Mouse (Mus musculus) kidney, embryonic 15.5 days (tissue): Measurements from ENCODE around the gene Dner. TPM values are rescaled to one million over a fixed set of nuclear protein-coding genes. Genes with fewer than 3 reads are reported as not detected.

Experiments used
- ATAC-seq: fragments of 200-750 bp; cut with Nextera tagmentation; replicated peaks from 2 replicates; pipeline ENCODE4 v1.8.0; 2017; ENCODE audit warnings: moderate TSS enrichment; ENCODE audit not compliant: low FRiP score
- H3K27ac ChIP-seq: fragments of 300-500 bp; sonication (generic); 2 replicates; pipeline ENCODE4 v1.5.1; 2015; ENCODE audit warnings: mild to moderate bottlenecking, inconsistent platforms
- H3K27me3 ChIP-seq: fragments of 300-500 bp; sonication (generic); 2 replicates; pipeline ENCODE4 v1.6.1; 2015; ENCODE audit warnings: inconsistent platforms
- H3K36me3 ChIP-seq: fragments of 300-500 bp; sonication (generic); 2 replicates; pipeline ENCODE4 v1.6.1; 2015; ENCODE audit warnings: inconsistent platforms
- H3K4me1 ChIP-seq: fragments of 300-500 bp; sonication (generic); 2 replicates; pipeline ENCODE4 v1.6.1; 2015; ENCODE audit warnings: inconsistent platforms
- H3K4me2 ChIP-seq: fragments of 300-500 bp; sonication (generic); 2 replicates; pipeline ENCODE4 v1.6.1; 2015; ENCODE audit warnings: moderate library complexity, mild to moderate bottlenecking, inconsistent platforms
- H3K4me3 ChIP-seq: fragments of 300-500 bp; sonication (generic); replicated peaks from 2 replicates; pipeline ENCODE4 v1.5.1; 2015; ENCODE audit warnings: mild to moderate bottlenecking, inconsistent platforms
- H3K9ac ChIP-seq: fragments of 300-500 bp; sonication (generic); 2 replicates; pipeline ENCODE4 v1.6.1; 2015; ENCODE audit warnings: mild to moderate bottlenecking, inconsistent platforms
- H3K9me3 ChIP-seq: fragments of 300-500 bp; sonication (generic); replicated peaks from 2 replicates; pipeline ENCODE4 v1.6.1; 2016; ENCODE audit warnings: inconsistent platforms
- WGBS: fragments of 180-500 bp; shearing (Covaris S2); methylation state at CpG from one replicate; pipeline ENCODE4 v1.1.7; 2015; ENCODE audit warnings: mixed read lengths; 5-methylcytosine and 5-hydroxymethylcytosine counted together
- polyA plus RNA-seq: library from polyadenylated mRNA; unstranded; fragments of >200 nt; fragmentation: Nextera tagmentation; extraction: Ambion mirVana; gene quantifications from 2 replicates; pipeline ENCODE4 v1.2.1, GENCODE M21; 2015

Gene Dner
- polyA plus RNA-seq, 1 experiment from 2014 or later = 2.5 TPM

DNA sequence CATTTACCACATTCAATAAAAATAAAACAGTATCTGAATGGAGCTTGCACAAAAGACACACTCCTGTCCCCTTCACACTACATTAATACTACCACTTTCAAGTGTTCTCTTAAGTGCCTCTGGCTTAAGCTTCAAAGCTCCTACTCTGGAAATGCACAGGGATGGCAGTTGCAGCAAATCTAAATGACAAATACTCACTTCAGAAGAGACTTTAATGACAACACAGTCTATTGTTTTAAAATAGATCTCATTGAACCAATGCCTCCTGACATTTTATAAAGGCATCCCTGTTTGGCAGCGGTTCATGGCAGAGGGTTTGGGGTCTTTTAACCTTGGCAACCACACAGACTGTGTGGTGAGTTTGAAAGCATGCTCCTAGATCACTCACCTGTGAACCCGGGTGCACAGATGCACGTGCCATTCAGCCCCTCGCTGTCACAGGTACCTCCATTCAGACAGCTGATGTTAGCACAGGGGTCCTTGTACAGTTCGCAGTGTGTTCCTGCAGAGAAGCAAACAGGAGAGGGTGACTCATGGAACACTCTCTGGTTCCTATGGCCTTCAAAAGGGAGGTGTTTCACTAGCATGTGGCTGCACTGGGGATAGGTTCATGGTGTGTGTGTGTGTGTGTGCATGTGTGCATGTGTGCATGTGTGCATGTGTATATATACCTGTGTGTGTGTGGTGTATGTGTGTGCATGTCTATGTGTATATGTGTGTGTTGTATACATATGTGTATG is 290.3 kb downstream of the Dner start:
- Histone ChIP-seq H3K9me3 (no peaks in the 10 kb centered on the region), H3K27me3 (no peaks in the 10 kb centered on the region), H3K4me3 (no peak overlapping the region), H3K9ac (no peak overlapping the region), H3K36me3 (no peaks in the 10 kb centered on the region), H3K27ac (no peak overlapping the region), H3K4me1 (no peaks in the 10 kb centered on the region; the same call in 1 of the 2 replicates), H3K4me2 (no peak overlapping the region)
- ATAC-seq = no peak
- 82% methylated on average over 5 of the region's 5 CpGs for WGBS

DNA sequence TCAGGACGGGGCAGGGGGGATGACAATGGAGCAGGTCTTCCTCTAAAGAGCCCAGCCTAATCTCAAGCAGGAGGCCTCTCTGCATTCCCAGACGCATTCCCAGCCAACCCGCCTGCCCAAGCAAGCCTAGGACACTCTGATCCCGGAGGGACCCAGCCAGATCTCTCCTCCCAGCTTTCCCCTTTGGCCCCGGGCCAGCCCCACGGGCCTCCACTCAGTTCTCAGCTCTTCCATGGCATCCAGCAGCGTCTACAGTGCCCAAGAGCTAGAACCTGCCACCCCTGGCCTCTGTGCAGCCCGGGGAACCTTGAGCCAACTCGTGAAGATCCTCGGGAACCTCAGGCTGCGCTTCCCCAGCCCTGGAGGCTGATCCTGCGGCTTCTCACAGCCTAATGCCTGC is 291.1 kb downstream of the Dner start:
- no peaks in the 10 kb centered on the region; the same call in 1 of the 2 replicates for H3K4me1 ChIP-seq
- no peaks in the 10 kb centered on the region for H3K9me3 ChIP-seq
- WGBS = 58% methylated on average over 12 of the region's 12 CpGs
- no peak overlapping the region for H3K4me3 ChIP-seq
- no peak overlapping the region for H3K27ac ChIP-seq
- ATAC-seq = no peak
- H3K27me3 ChIP-seq = no peaks in the 10 kb centered on the region
- H3K9ac ChIP-seq = no peak overlapping the region
- H3K4me2 ChIP-seq = no peak overlapping the region
- H3K36me3 ChIP-seq = no peaks in the 10 kb centered on the region

DNA sequence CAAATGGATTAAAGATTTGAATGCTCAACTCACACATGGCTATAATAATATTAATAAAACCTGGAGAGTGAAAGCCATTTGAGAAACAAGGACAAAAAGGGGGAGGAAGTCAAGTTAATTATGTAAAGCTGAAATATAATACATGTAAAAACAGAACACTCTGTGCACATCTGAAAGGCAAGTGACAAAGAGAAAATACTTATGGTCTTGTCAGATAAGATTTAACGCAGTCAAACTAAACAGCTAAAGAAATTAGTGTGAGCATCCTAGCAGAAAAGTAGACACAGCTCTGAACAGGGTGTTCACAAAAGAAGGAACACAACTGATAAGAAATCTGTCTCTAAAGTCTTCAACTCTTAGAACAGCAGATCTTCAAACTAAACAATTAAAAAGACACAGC is 293.9 kb downstream of the Dner start:
- Histone ChIP-seq H3K27ac (no peak overlapping the region), H3K36me3 (no peaks in the 10 kb centered on the region), H3K4me1 (no peaks in the 10 kb centered on the region; the same call in 1 of the 2 replicates), H3K4me2 (no peak overlapping the region), H3K9me3 (no peaks in the 10 kb centered on the region), H3K9ac (no peak overlapping the region), H3K27me3 (no peaks in the 10 kb centered on the region), H3K4me3 (no peak overlapping the region)
- WGBS = 60% methylated on average over 1 of the region's 1 CpGs
- no peak for ATAC-seq

- 73% methylated on average over 3 of the region's 3 CpGs for WGBS
- H3K27ac ChIP-seq = no peak overlapping the region
- no peak overlapping the region for H3K9ac ChIP-seq
Observed at GRCm38 (mm10) chr1:84399671-84400070, 296.4 kb downstream of the Dner start.

GRCm38 (mm10) chr1:84399118-84399517 is 296.9 kb downstream of the Dner start:
- 82% methylated on average over 4 of the region's 4 CpGs for WGBS
- Histone ChIP-seq H3K4me3 (no peak overlapping the region), H3K9ac (no peak overlapping the region), H3K4me1 (no peaks in the 10 kb centered on the region), H3K36me3 (no peaks in the 10 kb centered on the region), H3K9me3 (no peaks in the 10 kb centered on the region), H3K27me3 (no peaks in the 10 kb centered on the region), H3K4me2 (no peak overlapping the region), H3K27ac (no peak overlapping the region)
- no peak for ATAC-seq

More at GRCm38 (mm10) chr1:84399671-84400070, 296.4 kb downstream of the Dner start:
- Histone ChIP-seq H3K4me1 (no peaks in the 10 kb centered on the region), H3K27me3 (no peaks in the 10 kb centered on the region), H3K4me2 (no peak overlapping the region), H3K4me3 (no peak overlapping the region), H3K9me3 (no peaks in the 10 kb centered on the region), H3K36me3 (no peaks in the 10 kb centered on the region)
- ATAC-seq = no peak

- WGBS = 77% methylated on average over 3 of the region's 3 CpGs
- Histone ChIP-seq H3K9ac (no peak overlapping the region), H3K4me3 (no peak overlapping the region), H3K9me3 (no peaks in the 10 kb centered on the region), H3K4me1 (no peaks in the 10 kb centered on the region), H3K27me3 (no peaks in the 10 kb centered on the region), H3K36me3 (no peaks in the 10 kb centered on the region), H3K4me2 (no peak overlapping the region), H3K27ac (no peak overlapping the region)
- no peak for ATAC-seq
Observed at GRCm38 (mm10) chr1:84396787-84397186, 299.2 kb downstream of the Dner start.

- H3K4me3 ChIP-seq = no peak overlapping the region
- no peak for ATAC-seq
- no peaks in the 10 kb centered on the region for H3K27me3 ChIP-seq
- H3K9me3 ChIP-seq = no peaks in the 10 kb centered on the region
- no peak overlapping the region for H3K4me2 ChIP-seq
- no peak overlapping the region for H3K9ac ChIP-seq
- no peak overlapping the region for H3K27ac ChIP-seq
- WGBS = 81% methylated on average over 8 of the region's 8 CpGs
- H3K36me3 ChIP-seq = no peaks in the 10 kb centered on the region
- no peaks in the 10 kb centered on the region for H3K4me1 ChIP-seq
Observed at GRCm38 (mm10) chr1:84395928-84396327, 300.1 kb downstream of the Dner start.

GRCm38 (mm10) chr1:84390961-84391360 is 305.1 kb downstream of the Dner start:
- no peak overlapping the region for H3K4me2 ChIP-seq
- no peaks in the 10 kb centered on the region for H3K36me3 ChIP-seq
- no peaks in the 10 kb centered on the region for H3K4me1 ChIP-seq
- ATAC-seq = no peak
- no peaks in the 10 kb centered on the region for H3K9me3 ChIP-seq
- no peak overlapping the region for H3K4me3 ChIP-seq
- H3K27ac ChIP-seq = no peak overlapping the region
- WGBS = 84% methylated on average over 4 of the region's 4 CpGs
- no peak overlapping the region for H3K9ac ChIP-seq
- no peaks in the 10 kb centered on the region for H3K27me3 ChIP-seq

GRCm38 (mm10) chr1:84387616-84388015 is 308.4 kb downstream of the Dner start:
- Histone ChIP-seq H3K4me3 (no peak overlapping the region), H3K4me1 (no peaks in the 10 kb centered on the region), H3K9me3 (no peaks in the 10 kb centered on the region), H3K9ac (no peak overlapping the region), H3K4me2 (no peak overlapping the region), H3K27me3 (no peaks in the 10 kb centered on the region), H3K27ac (no peak overlapping the region), H3K36me3 (no peaks in the 10 kb centered on the region)
- ATAC-seq = no peak
- 59% methylated on average over 4 of the region's 4 CpGs for WGBS

DNA sequence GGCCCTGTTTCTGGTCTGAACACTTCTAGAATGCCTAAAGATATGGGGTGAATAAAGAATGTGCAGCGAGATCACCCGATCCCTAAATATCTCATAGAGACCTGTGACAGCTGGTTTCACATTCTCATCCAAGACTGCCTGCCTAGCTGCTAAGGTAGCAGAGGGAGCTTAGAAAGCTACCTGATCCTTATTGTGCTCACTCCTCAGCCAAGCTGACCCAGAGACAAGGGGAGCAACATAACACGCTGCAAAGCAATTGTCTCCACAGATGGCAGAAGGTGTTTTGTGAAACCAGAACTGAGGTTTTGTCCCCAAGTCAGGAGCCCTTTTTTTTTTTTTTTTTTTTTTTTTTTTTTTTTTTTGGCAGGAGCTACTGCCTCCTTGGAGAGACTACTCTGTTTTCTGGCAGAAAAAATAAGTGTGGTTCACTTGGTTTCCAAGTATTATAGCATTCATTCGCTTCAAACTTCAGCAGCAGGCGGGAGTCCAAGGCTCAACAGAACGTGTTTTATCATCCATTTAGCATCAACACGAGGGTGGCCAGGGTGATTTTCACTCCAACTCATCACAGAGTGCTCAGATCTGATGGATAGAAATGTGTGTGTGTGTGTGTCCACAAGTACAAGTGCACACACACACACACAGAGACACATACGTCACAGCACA is 309.4 kb downstream of the Dner start:
- WGBS = 76% methylated on average over 8 of the region's 8 CpGs
- Histone ChIP-seq H3K27me3 (no peaks in the 10 kb centered on the region), H3K27ac (no peak overlapping the region), H3K9me3 (no peaks in the 10 kb centered on the region), H3K36me3 (no peaks in the 10 kb centered on the region), H3K9ac (no peak overlapping the region), H3K4me2 (no peak overlapping the region), H3K4me3 (no peak overlapping the region), H3K4me1 (no peaks in the 10 kb centered on the region)
- ATAC-seq = no peak

DNA sequence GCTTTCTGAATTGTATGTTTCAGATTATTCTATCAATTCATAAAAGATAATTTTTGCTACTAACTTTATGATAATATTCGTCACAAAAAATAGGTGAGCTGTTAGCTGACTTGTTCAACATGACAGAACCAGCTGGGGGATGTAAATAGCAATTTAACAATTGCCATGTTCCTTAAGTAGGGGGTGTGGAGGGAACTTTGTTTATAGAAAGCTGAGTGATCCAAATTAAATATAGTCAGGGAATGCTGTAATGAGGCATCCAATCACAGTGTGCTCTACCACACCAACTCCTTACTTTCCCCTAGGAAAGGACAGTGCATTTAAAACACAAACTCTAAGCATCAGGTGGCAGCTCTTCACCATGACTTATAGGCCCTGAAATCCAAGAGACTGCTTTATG is 313.3 kb downstream of the Dner start:
- Histone ChIP-seq H3K4me1 (no peaks in the 10 kb centered on the region), H3K4me2 (no peak overlapping the region), H3K36me3 (no peaks in the 10 kb centered on the region), H3K27ac (no peak overlapping the region), H3K4me3 (no peak overlapping the region), H3K9me3 (no peaks in the 10 kb centered on the region), H3K27me3 (no peaks in the 10 kb centered on the region), H3K9ac (no peak overlapping the region)
- 81% methylated on average over 1 of the region's 1 CpGs for WGBS
- ATAC-seq = no peak

GRCm38 (mm10) chr1:84382064-84382463 is 314.0 kb downstream of the Dner start:
- no peaks in the 10 kb centered on the region for H3K27me3 ChIP-seq
- no peak overlapping the region for H3K4me2 ChIP-seq
- no peaks in the 10 kb centered on the region for H3K9me3 ChIP-seq
- no peak overlapping the region for H3K9ac ChIP-seq
- no peaks in the 10 kb centered on the region for H3K4me1 ChIP-seq
- no peak for ATAC-seq
- H3K4me3 ChIP-seq = no peak overlapping the region
- WGBS = 91% methylated on average over 5 of the region's 5 CpGs
- no peaks in the 10 kb centered on the region for H3K36me3 ChIP-seq
- no peak overlapping the region for H3K27ac ChIP-seq
